Mouse (Mus musculus) stomach, embryonic 15.5 days (tissue): ENCODE measurements around the gene Fermt3. TPM values are rescaled to one million over a fixed set of nuclear protein-coding genes. Genes with fewer than 3 reads are reported as not detected.
A peak's percentile ranks its signal among the peaks of the same experiment; 100 is the strongest.

Experiments used
- ATAC-seq: fragments of 200-750 bp; cut with Nextera tagmentation; 2 replicates; pipeline ENCODE4 v1.8.0; 2017; ENCODE audit warnings: low read depth, moderate number of reproducible peaks, moderate TSS enrichment; ENCODE audit not compliant: insufficient read depth, low FRiP score
- H3K27ac ChIP-seq: fragments of 300-500 bp; sonication (generic); 2 replicates; pipeline ENCODE4 v1.5.1; 2015; ENCODE audit warnings: mild to moderate bottlenecking, inconsistent platforms
- H3K27me3 ChIP-seq: fragments of 300-500 bp; sonication (generic); replicated peaks from 2 replicates; pipeline ENCODE4 v1.6.1; 2015; ENCODE audit warnings: inconsistent platforms
- H3K36me3 ChIP-seq: fragments of 300-500 bp; sonication (generic); 2 replicates; pipeline ENCODE4 v1.6.1; 2015; ENCODE audit warnings: inconsistent platforms
- H3K4me1 ChIP-seq: fragments of 300-500 bp; sonication (generic); 2 replicates; pipeline ENCODE4 v1.6.1; 2015; ENCODE audit warnings: inconsistent platforms
- H3K4me2 ChIP-seq: fragments of 300-500 bp; sonication (generic); 2 replicates; pipeline ENCODE4 v1.6.1; 2015; ENCODE audit warnings: mild to moderate bottlenecking, inconsistent platforms
- H3K4me3 ChIP-seq: fragments of 300-500 bp; sonication (generic); replicated peaks from 2 replicates; pipeline ENCODE4 v1.5.1; 2015; ENCODE audit warnings: inconsistent platforms
- H3K9ac ChIP-seq: fragments of 300-500 bp; sonication (generic); 2 replicates; pipeline ENCODE4 v1.6.1; 2015; ENCODE audit warnings: inconsistent platforms
- H3K9me3 ChIP-seq: fragments of 300-500 bp; sonication (generic); 2 replicates; pipeline ENCODE4 v1.6.1; 2016; ENCODE audit warnings: inconsistent platforms
- WGBS: fragments of 180-500 bp; shearing (Covaris S2); methylation state at CpG from one replicate; pipeline ENCODE4 v1.1.7; 2015; 5-methylcytosine and 5-hydroxymethylcytosine counted together
- polyA plus RNA-seq: library from polyadenylated mRNA; unstranded; fragments of >200 nt; fragmentation: Nextera tagmentation; extraction: Ambion mirVana; gene quantifications from 2 replicates; pipeline ENCODE4 v1.2.1, GENCODE M21; 2015

The Fermt3 gene
- polyA plus RNA-seq, 1 experiment from 2014 or later = 16.2 TPM

GRCm38 (mm10) chr19:6975537-6976521 lies 43.4 kb downstream of the Fermt3 start, which contains the start of gene Plcb3:
TSS of gene Plcb3 (minus strand) at chr19:6976470.
- Histone ChIP-seq H3K4me1 (peaks cover 53% of the 10 kb centered on the region), H3K36me3 (0 out of 2 replicates have a peak, but pooled peaks cover 6% of the 10 kb centered on the region), H3K9ac (peak within 1 kb of the TSS; percentile 68), H3K4me3 (peak within 1 kb of the TSS; percentile 64), H3K27me3 (no peaks in the 10 kb centered on the region), H3K4me2 (peak within 1 kb of the TSS; percentile 68), H3K9me3 (no peaks in the 10 kb centered on the region), H3K27ac (peak within 1 kb of the TSS; percentile 94)
- WGBS = 0% methylated on average over 16 of the region's 16 CpGs
- ATAC-seq = no peak

- under 1% methylated on average over 81 of the region's 84 CpGs for WGBS
- peak; percentile 57 for ATAC-seq
- Histone ChIP-seq H3K27ac (peak within 1 kb of the TSS; percentile 94), H3K4me2 (peak within 1 kb of the TSS; percentile 68), H3K27me3 (no peaks in the 10 kb centered on the region), H3K4me1 (peaks cover 64% of the 10 kb centered on the region), H3K9ac (peak within 1 kb of the TSS; percentile 68), H3K9me3 (no peaks in the 10 kb centered on the region), H3K4me3 (peak within 1 kb of the TSS; percentile 64), H3K36me3 (0 out of 2 replicates have a peak, but pooled peaks cover 6% of the 10 kb centered on the region)
Observed at GRCm38 (mm10) chr19:6974211-6975205, 44.8 kb downstream of the Fermt3 start, which contains the start of gene Ppp1r14b. TSS of gene Ppp1r14b (plus strand) at chr19:6974968.

- H3K27me3 ChIP-seq = no peaks in the 10 kb centered on the region
- no peak for ATAC-seq
- no peak overlapping the region for H3K9ac ChIP-seq
- H3K4me1 ChIP-seq = peaks cover 60% of the 10 kb centered on the region
- peak overlapping the region; percentile 77 for H3K27ac ChIP-seq
- H3K36me3 ChIP-seq = 0 out of 2 replicates have a peak, but pooled peaks cover 6% of the 10 kb centered on the region
- peak overlapping the region; percentile 64 for H3K4me3 ChIP-seq
- 31% methylated on average over 12 of the region's 12 CpGs for WGBS
- peak overlapping the region; percentile 68 for H3K4me2 ChIP-seq
- H3K9me3 ChIP-seq = no peaks in the 10 kb centered on the region
Observed at GRCm38 (mm10) chr19:6973581-6974190, 45.6 kb downstream of the Fermt3 start.

GRCm38 (mm10) chr19:6972247-6972917 lies 46.9 kb downstream of the Fermt3 start:
- H3K9ac ChIP-seq = no peak overlapping the region

GRCm38 (mm10) chr19:6971644-6972043 lies 47.6 kb downstream of the Fermt3 start:
- Histone ChIP-seq H3K27me3 (no peaks in the 10 kb centered on the region), H3K27ac (peak overlapping the region; percentile 49; the same call in 1 of the 2 replicates), H3K36me3 (peaks cover 5% of the 10 kb centered on the region), H3K4me3 (no peak overlapping the region), H3K4me1 (peaks cover 58% of the 10 kb centered on the region), H3K9me3 (no peaks in the 10 kb centered on the region), H3K4me2 (no peak overlapping the region), H3K9ac (peak overlapping the region; percentile 0; the same call in 1 of the 2 replicates)
- ATAC-seq = no peak
- 34% methylated on average over 6 of the region's 6 CpGs for WGBS

More at GRCm38 (mm10) chr19:6972247-6972917, 46.9 kb downstream of the Fermt3 start:
- peak overlapping the region; percentile 9; the same call in 1 of the 2 replicates for H3K27ac ChIP-seq
- no peak overlapping the region for H3K4me2 ChIP-seq
- H3K9me3 ChIP-seq = no peaks in the 10 kb centered on the region
- ATAC-seq = no peak
- H3K27me3 ChIP-seq = no peaks in the 10 kb centered on the region
- no peaks in the 10 kb centered on the region for H3K36me3 ChIP-seq
- peaks cover 61% of the 10 kb centered on the region for H3K4me1 ChIP-seq
- 75% methylated on average over 13 of the region's 13 CpGs for WGBS
- H3K4me3 ChIP-seq = no peak overlapping the region

- Histone ChIP-seq H3K9me3 (no peaks in the 10 kb centered on the region), H3K36me3 (peaks cover 15% of the 10 kb centered on the region), H3K4me2 (peak overlapping the region; percentile 81), H3K27ac (peak overlapping the region; percentile 49), H3K4me3 (peak overlapping the region; percentile 69; the same call in 1 of the 2 replicates), H3K27me3 (no peaks in the 10 kb centered on the region), H3K4me1 (peaks cover 48% of the 10 kb centered on the region), H3K9ac (0 out of 2 replicates have a peak overlapping the region, but pooled peaks have one; percentile 5)
- WGBS = 28% methylated on average over 11 of the region's 11 CpGs
- no peak for ATAC-seq
Observed at GRCm38 (mm10) chr19:6970460-6971085, 48.7 kb downstream of the Fermt3 start.

GRCm38 (mm10) chr19:6969665-6970381 lies 49.4 kb downstream of the Fermt3 start:
- 1% methylated on average over 53 of the region's 55 CpGs for WGBS
- Histone ChIP-seq H3K9ac (peak overlapping the region; percentile 45), H3K27ac (peak overlapping the region; percentile 62), H3K36me3 (peaks cover 22% of the 10 kb centered on the region), H3K4me1 (peaks cover 48% of the 10 kb centered on the region), H3K4me2 (peak overlapping the region; percentile 81), H3K27me3 (no peaks in the 10 kb centered on the region), H3K9me3 (no peaks in the 10 kb centered on the region), H3K4me3 (peak overlapping the region; percentile 69)
- peak; percentile 65 for ATAC-seq

GRCm38 (mm10) chr19:6969291-6969664 lies 50.0 kb downstream of the Fermt3 start:
- peak overlapping the region; percentile 62 for H3K27ac ChIP-seq
- H3K4me2 ChIP-seq = peak overlapping the region; percentile 81
- WGBS = under 1% methylated on average over 20 of the region's 20 CpGs
- ATAC-seq = no peak
- H3K9ac ChIP-seq = peak overlapping the region; percentile 45
- H3K4me1 ChIP-seq = peaks cover 48% of the 10 kb centered on the region
- no peaks in the 10 kb centered on the region for H3K9me3 ChIP-seq
- peaks cover 28% of the 10 kb centered on the region for H3K36me3 ChIP-seq
- peak overlapping the region; percentile 69 for H3K4me3 ChIP-seq
- no peaks in the 10 kb centered on the region for H3K27me3 ChIP-seq

GRCm38 (mm10) chr19:6968491-6969271 lies 50.6 kb downstream of the Fermt3 start:
- WGBS = 9% methylated on average over 15 of the region's 15 CpGs
- H3K4me2 ChIP-seq = peak overlapping the region; percentile 81
- no peaks in the 10 kb centered on the region for H3K27me3 ChIP-seq
- H3K9ac ChIP-seq = peak overlapping the region; percentile 45
- H3K4me1 ChIP-seq = peaks cover 46% of the 10 kb centered on the region
- H3K36me3 ChIP-seq = peaks cover 34% of the 10 kb centered on the region
- peak overlapping the region; percentile 69 for H3K4me3 ChIP-seq
- ATAC-seq = peak; percentile 42; the same call in 1 of the 2 replicates
- no peaks in the 10 kb centered on the region for H3K9me3 ChIP-seq
- peak overlapping the region; percentile 62 for H3K27ac ChIP-seq
